Mouse (Mus musculus): ENCODE data around the gene Spsb2. TPM values are rescaled to one million over a fixed set of nuclear protein-coding genes. Genes with fewer than 3 reads are reported as not detected.
"Not testable (repeated sequence)": the region's sequence is repeated elsewhere in the genome, so short reads cannot be mapped to it uniquely, and the experiment has no call there.

The Spsb2 gene
- polyA plus RNA-seq, 1 experiment, result 63.6 TPM

DNA sequence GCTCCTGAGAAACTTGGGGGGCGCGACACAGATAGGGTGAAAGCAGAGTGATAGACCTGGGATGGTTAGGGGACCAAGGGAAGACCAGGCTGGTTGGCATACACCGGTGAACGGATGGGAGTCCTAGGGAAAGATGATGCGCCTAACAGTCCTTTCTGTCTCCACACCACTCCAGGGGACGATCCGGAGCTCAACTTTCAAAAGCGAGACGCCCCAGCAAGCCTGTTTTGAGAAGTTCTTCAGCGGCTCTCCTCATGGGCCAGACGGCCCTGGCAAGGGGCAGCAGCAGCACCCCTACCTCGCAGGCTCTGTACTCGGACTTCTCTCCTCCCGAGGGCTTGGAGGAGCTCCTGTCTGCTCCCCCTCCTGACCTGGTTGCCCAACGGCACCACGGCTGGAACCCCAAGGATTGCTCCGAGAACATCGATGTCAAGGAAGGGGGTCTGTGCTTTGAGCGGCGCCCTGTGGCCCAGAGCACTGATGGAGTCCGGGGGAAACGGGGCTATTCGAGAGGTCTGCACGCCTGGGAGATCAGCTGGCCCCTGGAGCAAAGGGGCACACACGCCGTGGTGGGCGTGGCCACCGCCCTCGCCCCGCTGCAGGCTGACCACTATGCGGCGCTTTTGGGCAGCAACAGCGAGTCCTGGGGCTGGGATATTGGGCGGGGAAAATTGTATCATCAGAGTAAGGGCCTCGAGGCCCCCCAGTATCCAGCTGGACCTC, 752 bp downstream of the Spsb2 start:
- peaks cover 2% of the 10 kb centered on the region; the same call in 1 of the 2 replicates for H3K36me3 ChIP-seq (ENCODE audit: control insufficient read depth, insufficient read depth, low read length)
- peak; percentile 48; the same call in 1 of the 2 replicates for TF ChIP-seq CTCF (IDR thresholded peaks at IDR 0.05; ENCODE audit: control insufficient read depth, insufficient read depth, insufficient replicate concordance, low read depth, low read length)
- TF ChIP-seq POLR2A (IDR thresholded peaks at IDR 0.05; ENCODE audit: control insufficient read depth, low read depth, low read length), result no peak
- peak overlapping the region; percentile 87 for H3K27ac ChIP-seq (ENCODE audit: control insufficient read depth, insufficient read depth, low read depth, low read length)
- H3K27me3 ChIP-seq (ENCODE audit: control insufficient read depth, insufficient read depth, low read length), result no peaks in the 10 kb centered on the region
- peak overlapping the region; percentile 92 for H3K4me3 ChIP-seq (ENCODE audit: control insufficient read depth, low read depth, low read length)
- H3K4me1 ChIP-seq (ENCODE audit: control insufficient read depth, insufficient read depth, low read length), result peaks cover 50% of the 10 kb centered on the region

DNA sequence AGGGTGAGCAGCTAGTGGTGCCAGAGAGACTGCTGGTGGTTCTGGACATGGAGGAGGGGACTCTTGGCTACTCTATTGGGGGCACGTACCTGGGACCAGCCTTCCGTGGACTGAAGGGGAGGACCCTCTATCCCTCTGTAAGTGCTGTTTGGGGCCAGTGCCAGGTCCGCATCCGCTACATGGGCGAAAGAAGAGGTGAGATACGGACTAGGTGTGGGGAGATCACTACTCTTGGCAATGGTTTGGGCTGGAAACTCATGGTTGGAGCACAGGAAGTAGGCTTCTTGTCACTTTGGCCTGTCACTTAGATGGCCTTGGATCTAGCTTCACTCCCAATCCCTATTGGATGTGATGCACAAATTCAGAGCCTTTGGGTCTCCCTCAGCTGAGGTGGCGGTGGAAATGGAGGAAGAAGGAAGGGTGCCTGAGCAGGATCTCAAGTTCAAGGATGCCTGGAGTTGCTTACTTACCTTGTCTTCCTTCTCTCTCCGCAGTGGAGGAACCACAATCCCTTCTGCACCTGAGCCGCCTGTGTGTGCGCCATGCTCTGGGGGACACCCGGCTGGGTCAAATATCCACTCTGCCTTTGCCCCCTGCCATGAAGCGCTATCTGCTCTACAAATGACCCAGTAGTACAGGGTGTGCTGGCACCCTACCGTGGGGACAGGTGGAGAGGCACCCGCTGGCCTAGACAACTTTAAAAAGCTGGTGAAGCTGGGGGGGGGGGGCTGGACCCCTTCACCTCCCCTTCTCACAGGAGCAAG, 1.5 kb downstream of the Spsb2 start:
- TF ChIP-seq CTCF (IDR thresholded peaks at IDR 0.05; ENCODE audit: control insufficient read depth, insufficient read depth, insufficient replicate concordance, low read depth, low read length) (no peak), POLR2A (IDR thresholded peaks at IDR 0.05; ENCODE audit: control insufficient read depth, low read depth, low read length) (no peak)
- Histone ChIP-seq H3K4me1 (ENCODE audit: control insufficient read depth, insufficient read depth, low read length) (peaks cover 53% of the 10 kb centered on the region), H3K27me3 (ENCODE audit: control insufficient read depth, insufficient read depth, low read length) (no peaks in the 10 kb centered on the region), H3K4me3 (ENCODE audit: control insufficient read depth, low read depth, low read length) (peak overlapping the region; percentile 92), H3K36me3 (ENCODE audit: control insufficient read depth, insufficient read depth, low read length) (peaks cover 2% of the 10 kb centered on the region; the same call in 1 of the 2 replicates), H3K27ac (ENCODE audit: control insufficient read depth, insufficient read depth, low read depth, low read length) (no peak overlapping the region)

GRCm38 (mm10) chr6:124810566-124811402, 2.3 kb downstream of the Spsb2 start:
- H3K27me3 ChIP-seq (ENCODE audit: control insufficient read depth, insufficient read depth, low read length); H3K36me3 ChIP-seq (ENCODE audit: control insufficient read depth, insufficient read depth, low read length); H3K27ac ChIP-seq (ENCODE audit: control insufficient read depth, insufficient read depth, low read depth, low read length): not testable (repeated sequence)
- Histone ChIP-seq H3K4me3 (ENCODE audit: control insufficient read depth, low read depth, low read length) (peak overlapping the region; percentile 92), H3K4me1 (ENCODE audit: control insufficient read depth, insufficient read depth, low read length) (peaks cover 59% of the 10 kb centered on the region)

- no peak for TF ChIP-seq CTCF (IDR thresholded peaks at IDR 0.05; ENCODE audit: control insufficient read depth, insufficient read depth, insufficient replicate concordance, low read depth, low read length)
- no peak for TF ChIP-seq POLR2A (IDR thresholded peaks at IDR 0.05; ENCODE audit: control insufficient read depth, low read depth, low read length)
- peak overlapping the region; percentile 83 for H3K4me3 ChIP-seq (ENCODE audit: control insufficient read depth, low read depth, low read length)
- no peak overlapping the region for H3K27ac ChIP-seq (ENCODE audit: control insufficient read depth, insufficient read depth, low read depth, low read length)
- H3K36me3 ChIP-seq (ENCODE audit: control insufficient read depth, insufficient read depth, low read length), result peaks cover 2% of the 10 kb centered on the region; the same call in 1 of the 2 replicates
- H3K27me3 ChIP-seq (ENCODE audit: control insufficient read depth, insufficient read depth, low read length), result no peaks in the 10 kb centered on the region
- peaks cover 56% of the 10 kb centered on the region for H3K4me1 ChIP-seq (ENCODE audit: control insufficient read depth, insufficient read depth, low read length)
These were observed 2.9 kb downstream of the Spsb2 start for GRCm38 (mm10) chr6:124811403-124811665.

GRCm38 (mm10) chr6:124811701-124812560, 3.5 kb downstream of the Spsb2 start:
- peak overlapping the region; percentile 83 for H3K4me3 ChIP-seq (ENCODE audit: control insufficient read depth, low read depth, low read length)
- H3K27me3 ChIP-seq (ENCODE audit: control insufficient read depth, insufficient read depth, low read length), result no peaks in the 10 kb centered on the region
- H3K36me3 ChIP-seq (ENCODE audit: control insufficient read depth, insufficient read depth, low read length), result peaks cover 2% of the 10 kb centered on the region; the same call in 1 of the 2 replicates
- H3K4me1 ChIP-seq (ENCODE audit: control insufficient read depth, insufficient read depth, low read length), result peaks cover 52% of the 10 kb centered on the region
- H3K27ac ChIP-seq (ENCODE audit: control insufficient read depth, insufficient read depth, low read depth, low read length), result no peak overlapping the region
- TF ChIP-seq CTCF (IDR thresholded peaks at IDR 0.05; ENCODE audit: control insufficient read depth, insufficient read depth, insufficient replicate concordance, low read depth, low read length) (no peak), POLR2A (IDR thresholded peaks at IDR 0.05; ENCODE audit: control insufficient read depth, low read depth, low read length) (no peak)

- Histone ChIP-seq H3K4me1 (ENCODE audit: control insufficient read depth, insufficient read depth, low read length) (peaks cover 54% of the 10 kb centered on the region), H3K27me3 (ENCODE audit: control insufficient read depth, insufficient read depth, low read length) (no peaks in the 10 kb centered on the region), H3K27ac (ENCODE audit: control insufficient read depth, insufficient read depth, low read depth, low read length) (no peak overlapping the region), H3K36me3 (ENCODE audit: control insufficient read depth, insufficient read depth, low read length) (peaks cover 5% of the 10 kb centered on the region; the same call in 1 of the 2 replicates), H3K4me3 (ENCODE audit: control insufficient read depth, low read depth, low read length) (peak overlapping the region; percentile 83)
- no peak for TF ChIP-seq POLR2A (IDR thresholded peaks at IDR 0.05; ENCODE audit: control insufficient read depth, low read depth, low read length)
- no peak for TF ChIP-seq CTCF (IDR thresholded peaks at IDR 0.05; ENCODE audit: control insufficient read depth, insufficient read depth, insufficient replicate concordance, low read depth, low read length)
These were observed 4.4 kb downstream of the Spsb2 start for GRCm38 (mm10) chr6:124812848-124813247.
